ENCODE assay signal across 17 mouse cellular contexts in the genomic region with DNA sequence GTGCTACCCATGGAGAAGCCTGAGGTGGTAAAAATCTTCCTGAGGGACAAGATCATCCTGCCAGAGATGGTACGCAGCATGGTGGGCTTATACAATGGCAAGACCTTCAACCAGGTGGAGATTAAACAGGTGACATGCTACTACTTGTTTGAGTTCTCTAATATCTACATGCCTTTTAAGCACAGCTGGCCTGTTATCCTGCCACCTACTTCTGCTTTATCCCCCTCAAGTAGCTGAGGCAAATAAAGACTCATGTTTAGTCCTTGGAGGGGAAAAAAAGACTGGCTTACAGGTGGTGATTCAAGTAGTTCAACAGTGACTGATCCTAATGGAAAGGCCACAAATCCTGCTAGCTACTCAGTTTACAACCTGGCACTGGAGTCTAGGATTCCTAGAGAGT.
"Had no signal": no experiment of that assay in that cellular context is flagged by ENCODE, and none has a peak within 500 bp of the region (broad histone marks: within the 10 kb centered on the region; RNA-seq: fewer than 3 reads in every experiment).

No protein-coding gene starts in this region.

- H3K4me1 ChIP-seq: lung, embryonic 15.5 days; midbrain, embryonic 13.5 days; midbrain, embryonic 15.5 days; neural tube, embryonic 12.5 days; stomach, embryonic 15.5 days had no signal

- H3K9me3 ChIP-seq: lung, embryonic 15.5 days; megakaryocyte, embryonic 14.5 days; midbrain, embryonic 13.5 days; midbrain, embryonic 15.5 days; neural tube, embryonic 12.5 days; stomach, embryonic 15.5 days had no signal

- H3K4me3 ChIP-seq: lung, embryonic 15.5 days; megakaryocyte, embryonic 14.5 days; midbrain, embryonic 13.5 days; midbrain, embryonic 15.5 days; neural tube, embryonic 12.5 days; stomach, embryonic 15.5 days had no signal

- H3K27ac ChIP-seq: lung, embryonic 15.5 days; macrophage; midbrain, embryonic 13.5 days; midbrain, embryonic 15.5 days; neural tube, embryonic 12.5 days; stomach, embryonic 15.5 days; stomach, postnatal 0 days had no signal

- DNase-seq: lung, adult 2 months; lung, postnatal 14 days; lung, postnatal 36 days; right cerebral cortex, postnatal 14 days; thymus, adult 2 months; thymus, postnatal 25 days; thymus, postnatal 4 days had no signal

- H3K27me3 ChIP-seq: lung, embryonic 15.5 days; megakaryocyte, embryonic 14.5 days; midbrain, embryonic 13.5 days; midbrain, embryonic 15.5 days; neural tube, embryonic 12.5 days; stomach, embryonic 15.5 days had no signal

- H3K4me2 ChIP-seq: lung, embryonic 15.5 days; midbrain, embryonic 11.5 days; midbrain, embryonic 13.5 days; midbrain, embryonic 15.5 days; neural tube, embryonic 12.5 days; stomach, embryonic 15.5 days had no signal

- ATAC-seq: lung, postnatal 0 days; midbrain, embryonic 13.5 days; midbrain, embryonic 15.5 days had no signal

- H3K36me3 ChIP-seq: lung, embryonic 15.5 days; midbrain, embryonic 15.5 days; neural tube, embryonic 12.5 days; stomach, embryonic 15.5 days had no signal

- H3K9ac ChIP-seq: lung, embryonic 15.5 days; midbrain, embryonic 13.5 days; midbrain, embryonic 15.5 days; neural tube, embryonic 12.5 days; stomach, embryonic 15.5 days had no signal
